Mouse (Mus musculus) spleen, adult 18-20 months (tissue): ENCODE measurements around the gene Map1b.

Source experiments
- DNase-seq, 2 experiments: peaks; one replicate each; pipeline ENCODE4 v3.0.0; 2022; ENCODE audit warnings: mixed read lengths in 2 of 2

Map1b gene

DNA sequence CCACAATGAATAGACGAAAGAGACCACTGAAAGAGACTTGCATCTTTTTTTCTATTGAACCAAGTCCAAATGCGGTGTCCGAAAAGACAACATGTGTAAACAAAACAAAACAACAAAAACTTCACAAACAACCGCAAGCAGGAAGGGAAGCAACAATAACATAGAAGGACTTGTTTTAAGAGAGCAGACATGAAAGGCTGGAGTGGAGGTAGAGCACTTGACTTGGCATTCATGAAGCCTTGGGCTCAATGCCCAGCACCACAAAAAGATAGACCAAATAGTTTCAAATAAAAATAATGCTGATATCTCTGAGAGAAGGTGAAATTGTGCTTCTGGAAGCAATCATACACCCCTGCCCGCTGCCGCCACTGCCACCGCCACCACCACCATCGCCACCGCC is 30.5 kb downstream of the Map1b start:
- no peak for DNase-seq

DNA sequence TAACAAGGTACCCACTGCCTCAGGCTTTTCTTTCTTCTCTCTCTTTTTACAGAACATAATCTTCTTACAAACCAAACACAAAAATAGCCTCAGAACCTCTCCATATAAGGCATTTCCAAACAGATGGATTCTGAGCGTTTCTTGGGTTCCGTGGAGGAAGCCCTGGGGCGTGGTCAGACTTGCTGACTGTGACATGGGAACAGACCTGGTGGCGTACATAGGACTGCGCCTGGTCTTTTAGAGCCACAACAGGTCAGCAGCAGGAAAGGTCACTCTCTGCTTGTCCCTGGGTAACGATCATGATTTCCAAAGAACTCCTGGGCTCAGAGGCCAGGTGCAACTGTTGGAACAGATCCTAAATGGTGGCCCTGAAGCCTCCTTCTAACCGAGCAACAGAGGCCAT is 31.0 kb downstream of the Map1b start:
- no peak for DNase-seq

DNA sequence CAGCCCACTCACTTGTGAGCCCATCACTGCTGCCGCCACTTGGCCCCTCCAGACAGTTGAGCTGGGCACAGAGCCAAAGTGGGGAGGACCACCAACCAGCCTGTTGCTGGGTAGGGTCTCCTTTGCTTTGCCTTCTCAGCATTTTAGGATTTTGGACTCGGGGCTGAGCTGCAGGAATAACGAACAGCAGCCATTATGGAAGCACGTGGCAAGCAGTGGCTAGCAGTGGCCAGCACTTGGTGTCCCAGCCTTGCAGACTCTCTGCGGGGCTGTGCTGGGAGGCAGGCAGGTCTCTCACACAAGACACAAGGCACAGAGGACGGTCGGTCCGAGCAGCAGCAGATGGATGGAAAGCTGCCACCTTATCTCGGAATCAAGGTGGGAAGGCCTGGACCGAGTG is 31.4 kb downstream of the Map1b start:
- DNase-seq = no peak

DNA sequence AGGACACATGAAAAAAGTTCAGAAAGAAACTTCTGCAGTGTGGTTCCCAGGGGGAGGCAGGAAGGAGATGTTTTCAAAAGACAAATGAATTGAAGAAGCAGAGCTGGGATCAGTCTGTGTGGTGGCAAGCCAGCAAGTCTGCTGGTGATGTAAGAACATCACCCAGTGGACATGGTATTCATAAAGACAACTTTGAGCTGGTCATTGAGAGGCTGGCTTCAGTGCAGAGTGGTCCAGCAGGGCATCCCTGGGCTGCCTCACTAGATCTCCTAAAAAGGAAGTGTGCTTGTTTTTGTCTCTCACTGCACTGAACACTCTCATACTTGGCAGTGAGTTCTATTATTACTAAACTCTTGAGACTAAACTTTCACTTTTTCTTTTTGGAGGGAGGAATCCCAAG is 32.9 kb downstream of the Map1b start:
- no peak for DNase-seq

DNA sequence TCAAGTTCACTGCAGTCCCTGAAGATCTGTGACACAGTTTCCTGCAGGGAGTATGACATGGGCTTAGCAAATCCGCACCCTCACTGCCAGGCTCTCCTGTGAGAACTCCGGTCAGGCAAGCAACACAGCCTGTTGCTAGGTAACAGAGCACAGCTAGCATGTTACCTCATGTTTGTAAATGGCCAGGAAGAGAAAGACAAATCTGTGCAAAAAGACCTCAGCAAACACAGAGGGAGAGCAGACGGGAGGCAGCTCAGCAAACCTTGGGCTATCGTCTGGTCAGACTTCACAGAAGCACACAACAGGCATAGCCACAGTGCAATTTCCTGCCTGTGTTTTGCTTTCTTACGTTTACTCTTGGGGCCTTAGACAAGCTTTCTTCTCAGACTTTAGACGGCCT is 40.9 kb downstream of the Map1b start:
- no peak for DNase-seq

DNA sequence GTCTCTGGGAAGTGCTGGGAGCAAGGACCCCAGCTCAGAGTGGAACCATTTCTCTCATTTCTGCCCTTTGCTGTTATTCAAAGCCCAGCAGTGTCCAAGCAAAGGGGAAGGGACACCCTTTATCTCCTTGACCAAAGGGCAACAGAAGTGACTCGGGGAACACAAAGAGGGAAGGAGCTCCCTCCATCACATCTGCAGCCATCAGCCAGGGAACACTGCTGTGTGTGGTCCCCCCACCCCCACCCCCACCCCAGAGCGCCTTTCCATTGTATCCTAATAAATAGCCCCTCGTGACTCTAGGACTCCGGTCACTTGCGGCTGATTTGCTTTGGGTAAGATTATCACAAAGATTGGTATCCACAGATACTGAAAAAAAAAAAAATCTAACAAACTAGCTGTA is 41.3 kb downstream of the Map1b start:
- DNase-seq = no peak

DNA sequence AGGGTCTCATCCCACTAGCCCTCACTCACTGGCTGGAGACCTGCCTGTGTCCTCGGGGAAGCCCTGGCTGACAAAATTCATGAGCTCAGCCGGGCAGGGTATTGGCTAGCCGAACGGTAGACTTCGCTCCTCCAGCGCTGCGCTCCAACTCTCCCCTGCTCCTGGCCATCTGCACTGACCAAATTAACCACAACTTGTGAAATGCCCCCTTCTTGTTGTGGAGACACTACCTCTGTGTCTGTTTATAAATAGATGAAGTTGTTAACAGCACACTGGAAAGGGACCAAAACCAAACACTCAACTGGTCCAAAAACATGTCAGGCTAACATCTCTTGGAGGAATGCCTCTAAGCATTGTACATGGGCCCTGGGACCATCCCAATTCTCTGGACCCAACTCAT is 42.2 kb downstream of the Map1b start:
- no peak for DNase-seq

DNA sequence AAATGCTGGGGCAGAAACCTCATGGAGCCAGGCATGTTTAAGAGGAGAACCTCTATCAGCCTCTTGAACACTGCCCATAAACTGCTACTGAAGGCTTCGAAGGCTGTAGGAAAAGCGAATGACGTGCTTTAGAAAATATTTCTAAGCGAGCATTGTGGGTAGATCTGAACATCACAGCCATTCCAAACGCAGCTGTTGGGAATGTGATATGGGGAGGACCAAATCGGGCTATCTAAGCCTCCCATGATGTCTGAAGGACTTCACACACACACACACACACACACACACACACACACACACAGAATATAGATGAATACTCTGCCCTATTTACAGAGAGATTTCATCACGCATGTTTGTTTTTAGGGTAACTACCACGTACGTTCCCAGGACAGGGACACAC is 44.3 kb downstream of the Map1b start:
- no peak for DNase-seq

DNA sequence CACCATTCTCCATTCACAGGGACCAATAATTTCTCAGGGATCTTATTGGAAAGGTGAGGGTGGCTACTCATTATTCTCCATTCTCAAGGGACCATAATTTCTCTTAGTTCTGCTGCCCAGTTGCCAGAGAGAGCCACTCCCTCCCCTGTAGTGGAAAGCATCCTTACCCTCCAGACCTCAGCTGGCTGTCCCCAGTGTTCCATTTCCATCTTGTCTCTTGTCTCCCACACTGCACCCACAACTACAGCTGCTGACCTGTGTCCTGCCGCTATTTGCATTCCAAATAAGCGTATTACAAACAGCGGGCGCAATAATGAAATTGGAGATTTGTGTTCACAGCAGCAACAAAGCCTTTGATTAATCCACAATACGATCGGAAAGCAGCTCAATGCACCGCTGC is 46.3 kb downstream of the Map1b start:
- DNase-seq = no peak

DNA sequence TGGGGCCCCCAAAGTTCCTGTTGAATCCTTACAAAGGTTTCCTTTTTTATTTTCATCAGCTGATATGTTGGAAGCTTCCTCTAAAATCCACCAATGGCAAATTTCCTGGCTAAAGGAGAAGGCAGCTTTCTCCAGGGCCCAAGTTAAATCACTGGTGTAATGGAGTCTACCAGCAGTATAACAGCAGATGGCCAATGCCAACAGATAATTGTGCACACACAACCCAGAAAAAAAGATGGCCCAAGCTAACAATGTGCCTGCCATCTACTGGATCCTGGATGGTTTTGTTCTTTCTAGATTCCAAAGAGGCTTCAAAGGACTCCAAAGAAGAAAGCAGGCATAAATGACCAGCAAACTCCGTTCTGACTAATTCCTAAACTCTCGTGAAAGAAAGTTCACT is 48.1 kb downstream of the Map1b start:
- DNase-seq = no peak

DNA sequence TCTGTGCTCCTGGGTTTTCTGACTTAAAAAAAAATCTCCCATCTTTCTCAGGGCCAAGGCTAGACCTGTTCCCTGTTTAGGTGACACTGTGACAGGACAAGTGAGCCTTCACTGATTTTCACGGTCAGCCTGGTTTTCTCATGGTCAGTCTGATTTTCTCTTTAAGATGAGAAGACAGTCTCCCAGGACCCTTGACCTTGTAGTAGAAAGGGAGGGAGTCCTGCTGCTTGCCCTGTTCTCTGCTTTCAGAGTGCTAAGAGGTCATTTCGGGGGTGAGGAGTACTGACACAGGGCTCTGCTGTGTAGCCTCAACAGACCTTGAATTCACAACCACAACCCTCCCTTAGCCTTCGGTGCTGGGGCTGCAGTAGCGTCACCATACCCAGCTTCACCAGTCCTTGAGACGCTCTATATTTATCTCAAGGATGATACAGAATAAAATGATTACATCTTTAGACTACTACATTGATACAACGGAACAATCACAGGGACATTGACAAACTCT is 49.5 kb downstream of the Map1b start:
- DNase-seq = no peak

DNA sequence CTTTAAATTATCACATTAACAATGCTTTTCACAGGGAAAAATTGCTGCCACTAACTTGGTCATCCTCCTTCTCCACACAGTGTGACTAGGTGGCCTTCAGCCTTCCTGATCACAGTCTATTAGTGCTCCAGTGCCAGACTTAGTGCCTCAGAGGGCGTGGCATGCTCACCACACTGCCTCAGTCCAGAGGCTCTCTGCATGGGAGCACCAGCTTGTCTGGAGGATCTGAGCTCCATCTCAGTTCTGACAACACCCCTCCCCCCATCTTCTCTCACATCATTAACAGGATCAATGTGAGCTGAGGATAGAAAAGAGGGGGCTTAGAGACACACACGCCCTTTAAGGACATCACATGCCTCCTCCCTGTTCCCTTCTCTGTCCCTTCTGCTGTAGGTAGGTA is 50.3 kb downstream of the Map1b start:
- no peak for DNase-seq

DNA sequence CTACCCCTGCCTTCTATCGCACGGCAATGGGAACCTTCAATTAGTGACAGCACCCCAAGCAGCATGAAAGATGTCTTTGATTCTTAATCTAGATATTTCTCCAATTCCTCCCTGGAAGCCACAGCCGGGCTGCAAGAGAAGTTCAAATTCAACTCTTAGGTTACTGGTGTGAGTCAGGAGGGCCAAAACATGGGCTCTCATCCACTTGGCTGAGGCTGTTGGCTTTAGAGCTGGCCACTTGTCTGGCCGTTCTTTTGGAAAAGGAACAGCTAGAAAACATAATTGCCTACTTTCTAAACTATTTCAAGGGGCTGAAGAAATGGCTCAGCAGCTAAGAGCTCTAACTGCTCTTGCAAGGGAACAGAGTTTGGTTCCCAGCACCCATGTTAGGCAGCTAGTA is 51.8 kb downstream of the Map1b start:
- no peak for DNase-seq

DNA sequence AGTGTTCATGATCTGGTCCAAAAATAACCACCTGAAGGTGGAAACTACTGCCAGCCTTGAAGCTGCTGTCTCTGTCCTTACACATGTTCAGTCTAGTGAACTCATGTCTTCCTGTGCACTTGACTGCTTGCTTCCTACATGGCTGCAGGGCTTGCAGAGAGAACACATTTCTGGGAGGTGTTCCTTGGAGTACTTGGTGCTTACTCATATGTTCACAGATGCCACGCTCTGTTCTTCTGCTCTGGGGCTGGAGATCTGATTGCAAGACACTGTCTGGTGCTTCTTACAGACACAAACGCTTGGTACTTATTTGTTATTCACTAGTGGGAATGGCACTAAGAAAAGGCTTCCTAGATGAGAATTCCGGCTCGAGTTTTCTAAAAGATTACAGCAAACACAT is 54.5 kb downstream of the Map1b start:
- DNase-seq = no peak

DNA sequence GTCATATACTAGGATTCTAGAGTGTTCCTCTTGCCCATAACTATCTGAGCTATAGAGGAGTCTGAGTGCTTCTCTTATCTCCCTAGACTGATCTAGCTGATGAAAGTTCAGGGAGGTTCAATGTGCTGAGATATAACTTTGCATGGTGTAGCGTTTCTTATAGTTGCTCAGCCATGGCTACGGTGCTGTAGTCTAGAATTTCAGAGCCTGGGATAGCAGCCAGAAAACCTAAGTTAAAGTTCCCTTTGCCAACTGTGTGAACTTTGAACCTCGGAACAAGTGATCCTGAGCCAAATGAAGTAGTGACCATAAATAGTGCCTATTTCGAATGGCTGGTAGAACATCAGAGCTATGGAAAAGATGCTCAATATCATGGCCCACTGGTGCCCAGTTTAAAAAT is 56.7 kb downstream of the Map1b start:
- DNase-seq = no peak

DNA sequence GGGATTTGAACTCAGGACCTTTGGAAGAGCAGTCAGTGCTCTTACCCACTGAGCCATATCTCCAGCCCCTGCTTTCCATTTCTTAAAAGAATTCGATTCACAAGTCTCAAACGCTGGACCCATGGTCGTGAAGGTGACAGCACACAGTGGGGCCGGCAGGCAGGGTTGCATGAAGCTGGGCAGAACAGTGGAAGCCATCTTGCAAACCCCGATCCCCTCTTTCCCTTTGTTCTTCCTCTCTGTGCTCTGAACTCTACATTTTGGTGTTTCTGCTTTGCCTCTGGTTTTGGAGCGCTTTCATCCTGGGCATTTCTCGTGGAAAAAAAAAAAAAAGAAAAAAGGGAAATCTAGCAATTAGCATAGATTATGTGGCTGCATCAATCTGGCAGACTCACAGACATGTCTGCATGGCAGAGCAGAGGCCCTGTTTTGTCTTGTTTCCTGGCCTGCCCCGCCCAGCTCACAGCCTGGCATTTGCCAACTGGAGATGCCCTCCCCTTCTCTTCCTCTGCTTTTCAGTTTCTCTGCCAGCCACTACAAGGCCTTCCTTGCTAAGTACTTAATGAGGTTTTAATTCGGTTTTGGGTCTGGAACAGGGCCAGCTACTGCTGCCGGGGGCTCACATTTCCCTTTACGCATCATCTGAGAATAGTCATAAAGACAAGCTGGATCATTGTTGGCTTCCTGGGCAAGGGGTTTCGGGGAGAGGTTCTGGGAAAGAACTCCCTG is 57.5 kb downstream of the Map1b start:
- DNase-seq = no peak

DNA sequence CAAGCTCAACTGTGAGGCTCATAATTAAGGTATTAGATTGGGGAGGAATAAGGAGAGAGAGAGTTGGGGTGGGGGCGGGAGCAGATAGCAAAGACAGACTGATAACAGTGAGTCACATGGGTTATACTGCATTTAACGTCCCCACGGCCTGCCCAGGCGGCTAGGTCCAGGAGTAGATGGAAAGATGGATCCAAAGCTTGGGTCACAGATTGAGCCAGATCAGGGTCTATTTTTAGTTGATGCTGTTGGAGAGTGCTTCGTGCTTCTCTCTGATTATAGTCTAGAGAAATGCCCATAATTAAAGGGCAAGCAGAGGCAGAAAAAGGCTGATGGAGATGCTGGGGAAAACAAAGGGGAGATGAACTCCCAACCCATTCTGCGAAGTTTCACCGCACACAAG is 61.4 kb downstream of the Map1b start:
- DNase-seq = no peak

DNA sequence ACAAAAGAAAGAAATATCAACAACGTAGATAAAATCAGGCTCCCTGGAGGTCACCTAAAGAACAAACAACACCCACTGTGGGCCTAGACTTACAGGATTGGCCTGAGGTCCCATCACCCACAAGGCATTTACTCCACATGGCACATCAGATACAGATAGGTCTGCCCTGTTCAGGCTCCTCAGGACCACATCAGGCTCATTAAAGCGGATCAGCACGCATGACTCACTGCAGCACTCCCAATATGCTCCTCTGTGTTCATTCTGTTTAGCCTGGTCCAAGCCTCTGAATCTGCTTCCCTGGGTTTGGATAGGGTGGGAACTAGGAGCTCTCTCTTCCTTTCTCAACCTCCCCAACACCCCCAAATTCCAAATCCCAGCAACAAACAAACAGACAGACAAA is 63.9 kb downstream of the Map1b start:
- DNase-seq = no peak

DNA sequence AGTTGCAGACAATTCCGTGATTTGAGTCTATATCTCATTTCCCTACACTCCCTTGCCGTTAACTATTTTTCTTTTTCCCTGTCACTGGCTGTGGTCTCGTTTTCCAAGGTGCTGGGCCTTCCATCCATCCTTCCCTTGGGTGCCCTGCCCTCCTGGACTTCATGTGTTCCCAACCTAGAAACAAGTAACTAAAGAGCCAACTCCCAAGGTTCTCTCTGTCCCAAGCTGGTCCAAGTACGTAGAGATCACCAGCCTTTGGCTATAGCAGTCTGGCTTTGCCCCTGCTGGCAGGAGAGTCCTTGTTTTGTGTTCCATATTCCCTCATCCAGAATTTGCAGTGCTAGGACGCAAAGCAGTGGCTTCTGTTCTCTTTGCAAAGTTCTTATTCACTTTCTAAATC is 65.1 kb downstream of the Map1b start:
- no peak for DNase-seq

DNA sequence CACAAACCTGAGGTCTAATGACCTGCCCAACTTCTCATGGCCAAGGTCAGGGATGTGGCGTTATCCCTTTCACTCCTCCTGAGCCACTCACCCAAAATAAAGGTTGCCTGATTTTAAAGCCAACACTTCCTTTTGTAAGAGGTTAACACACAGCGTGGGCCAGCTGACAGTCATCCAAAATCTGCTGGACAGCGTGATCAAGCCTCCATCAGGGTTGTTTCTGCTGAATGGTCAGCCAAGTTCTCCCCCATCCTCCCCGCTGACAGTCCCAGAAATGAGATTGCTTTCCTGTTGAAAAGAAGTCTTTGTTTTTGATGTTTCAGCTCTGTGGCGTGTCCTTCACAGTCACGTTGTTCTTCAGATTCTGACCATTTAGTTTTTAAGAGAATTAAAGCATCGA is 65.6 kb downstream of the Map1b start:
- DNase-seq = no peak

DNA sequence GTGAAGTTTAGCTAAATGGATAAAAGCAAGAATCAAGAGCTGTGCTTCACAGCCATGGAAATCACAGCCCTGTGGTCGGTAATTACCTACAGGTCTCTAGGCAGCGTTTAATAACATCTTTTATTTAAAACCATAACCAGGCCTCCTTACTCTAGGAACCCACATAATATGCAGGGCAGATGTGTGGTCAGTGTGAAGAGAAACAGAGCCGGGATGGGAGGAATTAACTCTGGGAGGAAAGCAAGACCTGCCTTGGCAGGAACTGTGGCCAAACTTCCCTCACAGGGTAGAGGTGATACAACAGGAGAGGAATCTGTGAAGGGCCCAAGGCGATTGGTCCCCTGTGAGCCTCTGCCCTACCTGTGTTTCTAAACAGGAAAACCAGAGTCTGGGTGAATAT is 66.8 kb downstream of the Map1b start:
- no peak for DNase-seq

DNA sequence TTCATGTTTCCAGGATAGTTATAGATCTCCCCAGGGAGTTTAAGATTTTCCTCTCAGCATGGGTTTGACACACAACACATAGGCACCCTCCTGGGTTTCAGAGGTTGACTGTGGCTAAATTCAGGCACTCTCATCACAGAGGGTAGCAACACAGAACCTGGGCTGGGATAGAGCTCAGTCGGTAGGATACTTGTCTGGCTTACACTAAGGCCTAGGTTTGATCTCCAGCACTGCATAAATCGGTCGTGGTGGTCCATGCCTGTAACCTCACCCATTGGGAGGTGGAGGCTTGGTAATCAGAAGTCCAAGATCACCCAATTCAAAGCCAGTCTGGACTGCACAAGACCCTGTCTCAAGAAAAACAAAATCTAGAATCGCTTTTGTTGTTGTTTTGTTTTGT is 68.1 kb downstream of the Map1b start:
- no peak for DNase-seq

DNA sequence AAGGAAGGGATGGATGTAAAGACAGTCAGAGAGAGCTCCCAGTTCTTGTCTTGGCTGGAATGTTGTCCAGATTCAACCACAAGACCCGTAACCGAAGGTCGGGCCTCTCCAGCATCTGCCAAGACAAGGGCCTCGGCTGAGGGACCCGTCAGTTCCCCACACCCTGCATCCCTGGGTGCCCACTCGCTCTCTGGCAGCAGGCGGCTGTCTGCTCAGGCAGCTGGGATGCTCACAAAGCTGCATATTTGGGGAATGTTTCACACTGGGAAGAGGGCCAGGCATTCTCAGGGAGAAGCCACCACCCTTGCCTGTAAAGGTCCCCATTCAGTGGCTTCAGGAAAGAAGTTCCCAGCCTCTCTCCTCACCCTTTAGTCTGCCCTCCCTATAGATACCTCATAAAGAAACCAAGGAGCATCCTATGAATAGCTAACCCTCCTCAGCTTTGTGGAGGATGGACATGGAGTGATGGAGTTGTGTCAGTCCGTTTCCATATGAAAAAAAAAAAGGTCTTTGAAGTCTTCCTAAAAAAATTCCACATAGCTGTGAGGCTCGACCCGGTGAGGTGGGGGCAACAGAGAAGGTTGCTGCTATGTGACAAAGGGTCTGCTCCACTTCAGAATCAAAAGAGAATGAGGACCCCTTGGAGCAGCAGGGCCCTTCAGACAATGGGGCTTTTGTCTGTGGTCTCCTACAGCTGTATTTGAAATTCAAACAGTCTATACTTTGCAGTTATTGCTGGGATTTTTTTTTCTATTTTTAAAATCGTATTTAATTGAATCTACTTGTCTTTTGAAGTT is 68.7 kb downstream of the Map1b start:
- no peak for DNase-seq

DNA sequence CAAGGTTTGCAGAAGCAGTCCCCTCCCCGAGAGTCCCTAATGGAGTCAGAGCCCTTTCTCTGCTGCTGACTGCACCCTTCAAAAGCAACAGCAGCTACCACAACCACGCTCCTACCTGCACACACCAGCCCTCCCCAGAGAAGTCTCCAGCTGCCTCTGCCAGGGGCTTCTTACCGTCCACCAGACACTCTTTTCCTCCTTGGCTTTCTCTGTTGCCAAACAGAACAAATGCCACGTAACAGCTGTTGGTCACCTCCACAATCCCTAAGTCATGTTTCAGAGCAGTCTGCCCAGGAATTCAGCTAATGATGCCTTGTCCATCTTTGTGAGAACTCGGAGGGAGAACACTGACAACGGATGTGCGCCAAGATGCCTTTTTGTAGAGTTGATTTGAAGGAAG is 69.3 kb downstream of the Map1b start:
- DNase-seq = no peak

DNA sequence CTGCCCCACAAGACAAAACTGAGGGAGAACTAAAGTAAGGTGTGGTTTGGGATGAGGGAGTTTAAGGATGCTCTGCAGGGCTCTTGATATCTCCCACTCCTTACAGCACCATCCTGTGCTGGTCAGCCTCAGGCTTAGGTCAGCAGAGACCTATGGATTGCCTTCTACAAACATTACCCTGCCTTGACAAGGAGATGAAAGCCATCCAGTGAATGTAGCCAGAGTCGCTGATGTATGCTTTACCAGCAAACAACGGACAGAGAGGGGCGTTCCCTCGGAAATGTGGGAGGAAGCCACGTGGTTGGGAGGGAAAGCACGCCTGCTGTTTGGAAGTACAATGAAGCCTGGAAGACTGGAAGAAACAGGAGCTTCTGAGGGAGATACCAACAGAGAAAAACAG is 71.5 kb downstream of the Map1b start:
- no peak for DNase-seq
